Comparison of ENCODE assay signal across 8 mouse cellular contexts in the genomic region with DNA sequence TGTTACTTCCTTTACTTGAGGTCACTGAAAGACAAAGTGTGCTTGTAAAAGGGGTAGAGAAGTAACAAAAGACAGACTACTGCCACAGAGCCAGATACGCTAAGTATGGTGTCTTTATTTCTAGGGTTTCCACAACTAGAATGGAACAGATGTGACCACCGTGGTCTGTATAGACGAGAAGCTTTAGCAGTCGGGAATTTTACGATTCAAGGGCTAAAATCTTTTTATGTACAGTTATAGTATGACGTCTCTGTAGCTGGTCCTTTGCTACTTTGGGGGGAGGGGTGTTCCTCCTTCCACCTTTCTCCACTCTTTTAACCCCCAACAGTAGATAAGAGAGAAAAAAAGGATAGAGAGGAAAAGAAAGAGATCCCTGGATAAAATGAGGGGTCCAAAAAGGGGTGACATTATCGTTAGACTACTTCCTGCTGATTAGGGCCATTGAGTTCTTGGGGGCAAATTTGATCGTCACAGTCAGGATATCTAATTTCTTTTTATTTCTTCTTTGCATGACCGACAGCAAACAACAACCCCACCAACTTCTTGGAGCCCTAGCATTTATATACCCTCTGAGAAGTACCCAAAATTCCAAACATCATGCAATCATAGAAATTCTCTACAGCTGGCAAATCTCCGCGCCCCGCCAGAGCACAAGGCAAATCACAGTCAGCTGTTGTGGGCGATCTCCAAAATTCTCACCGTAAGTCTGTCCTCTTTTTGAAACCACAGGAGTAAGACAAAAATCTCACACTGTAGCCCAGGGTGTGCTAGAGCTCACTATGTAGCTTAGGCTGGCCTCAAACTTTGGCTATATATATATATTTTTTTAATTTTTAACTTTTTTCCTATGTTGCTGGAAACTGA. TPM values are rescaled to one million over a fixed set of nuclear protein-coding genes. Genes with fewer than 3 reads are reported as not detected.
DNase-seq lines count a peak whose midpoint lies in the region; ATAC-seq lines count a peak whose summit lies in the region.

No protein-coding gene starts in this region.

- DNase-seq in heart, adult 11 months: no peak
- DNase-seq in thymus, postnatal 0 days (ENCODE audit: low spot score): no peak
- no peak for DNase-seq in Muller cell, postnatal 12 days (ENCODE audit: inconsistent ontology term)

- peak overlapping the region; percentile 80; the same call in 1 of the 2 replicates for H3K9ac ChIP-seq in heart, embryonic 11.5 days (ENCODE audit: low read depth, low read length)
- H3K9ac ChIP-seq in limb, embryonic 12.5 days (replicated peaks): no peak overlapping the region
- no peak overlapping the region for H3K9ac ChIP-seq in stomach, embryonic 15.5 days

- no peaks in the 10 kb centered on the region for H3K36me3 ChIP-seq in heart, embryonic 11.5 days (ENCODE audit: control insufficient read depth, insufficient read depth, low read length)
- H3K36me3 ChIP-seq in megakaryocyte, embryonic 14.5 days (replicated peaks; ENCODE audit: low read length): peaks cover 6% of the 10 kb centered on the region
- no peaks in the 10 kb centered on the region for H3K36me3 ChIP-seq in limb, embryonic 12.5 days
- H3K36me3 ChIP-seq in stomach, embryonic 15.5 days: no peaks in the 10 kb centered on the region

- WGBS in heart, embryonic 11.5 days (ENCODE audit: insufficient replicate concordance): 64% methylated on average over 14 of the region's 14 CpGs
- WGBS in limb, embryonic 12.5 days: 61% methylated on average over 14 of the region's 14 CpGs
- 72% methylated on average over 14 of the region's 14 CpGs for WGBS in stomach, embryonic 15.5 days

- H3K27ac ChIP-seq in heart, embryonic 11.5 days (ENCODE audit: low read depth, low read length): peak overlapping the region; percentile 89
- H3K27ac ChIP-seq in limb, embryonic 12.5 days: no peak overlapping the region
- H3K27ac ChIP-seq in stomach, embryonic 15.5 days: peak overlapping the region; percentile 80

- peaks cover 12% of the 10 kb centered on the region for H3K4me1 ChIP-seq in heart, embryonic 11.5 days (ENCODE audit: control insufficient read depth, insufficient read depth, low read length)
- H3K4me1 ChIP-seq in megakaryocyte, embryonic 14.5 days: peaks cover 37% of the 10 kb centered on the region
- H3K4me1 ChIP-seq in limb, embryonic 12.5 days (replicated peaks): peaks cover 18% of the 10 kb centered on the region
- H3K4me1 ChIP-seq in stomach, embryonic 15.5 days: peaks cover 8% of the 10 kb centered on the region; the same call in 1 of the 2 replicates

- peak overlapping the region; percentile 48; the same call in 1 of the 2 replicates for H3K4me3 ChIP-seq in heart, embryonic 11.5 days (ENCODE audit: low read depth, low read length)
- H3K4me3 ChIP-seq in megakaryocyte, embryonic 14.5 days (replicated peaks): peak overlapping the region; percentile 92
- no peak overlapping the region for H3K4me3 ChIP-seq in limb, embryonic 12.5 days (replicated peaks)
- H3K4me3 ChIP-seq in stomach, embryonic 15.5 days (replicated peaks): no peak overlapping the region; the same call in 1 of the 2 replicates

- H3K9me3 ChIP-seq in heart, embryonic 11.5 days (replicated peaks; ENCODE audit: control insufficient read depth, low read length): no peaks in the 10 kb centered on the region
- peaks cover 3% of the 10 kb centered on the region; the same call in 1 of the 2 replicates for H3K9me3 ChIP-seq in megakaryocyte, embryonic 14.5 days
- no peaks in the 10 kb centered on the region for H3K9me3 ChIP-seq in limb, embryonic 12.5 days
- no peaks in the 10 kb centered on the region for H3K9me3 ChIP-seq in stomach, embryonic 15.5 days

- H3K4me2 ChIP-seq in heart, embryonic 11.5 days: peak overlapping the region; percentile 76
- peak overlapping the region; percentile 82 for H3K4me2 ChIP-seq in limb, embryonic 12.5 days
- H3K4me2 ChIP-seq in stomach, embryonic 15.5 days: peak overlapping the region; percentile 68

- ATAC-seq in heart, embryonic 11.5 days (replicated peaks; ENCODE audit: insufficient number of reproducible peaks, low FRiP score, low TSS enrichment): no peak
- no peak for ATAC-seq in megakaryocyte, adult 5-6 weeks (ENCODE audit: poor library complexity, severe bottlenecking)
- ATAC-seq in limb, embryonic 12.5 days (ENCODE audit: insufficient number of reproducible peaks, insufficient read depth, low FRiP score, low TSS enrichment, low read depth): no peak
- ATAC-seq in stomach, embryonic 15.5 days (ENCODE audit: insufficient read depth, low FRiP score, low read depth): no peak

- no peaks in the 10 kb centered on the region for H3K27me3 ChIP-seq in heart, embryonic 11.5 days (ENCODE audit: control insufficient read depth, insufficient read depth, low read length)
- H3K27me3 ChIP-seq in megakaryocyte, embryonic 14.5 days (replicated peaks): no peaks in the 10 kb centered on the region
- H3K27me3 ChIP-seq in limb, embryonic 12.5 days: no peaks in the 10 kb centered on the region
- H3K27me3 ChIP-seq in stomach, embryonic 15.5 days (replicated peaks): no peaks in the 10 kb centered on the region

RNA-seq across cellular contexts. Expression of a gene that starts 0.8 kb away (rescaled TPM):
- 329 and 345 TPM in 2 replicates for polyA plus RNA-seq in heart, embryonic 11.5 days (2014; fragmentation: Nextera tagmentation; extraction: Ambion mirVana)
- polyA plus RNA-seq in megakaryocyte, embryonic 14.5 days (2012; ENCODE audit: insufficient read depth, low replicate concordance): 14.5 and 30.1 TPM in 2 replicates
- total RNA-seq in megakaryocyte, adult 5-6 weeks (2015): 363 and 365 TPM in 2 replicates
- total RNA-seq in megakaryocyte, adult 5-6 weeks (2017): 430 and 463 TPM in 2 replicates
- 327 and 335 TPM in 2 replicates for polyA plus RNA-seq in limb, embryonic 12.5 days (2016; fragmentation: Nextera tagmentation; extraction: Ambion mirVana)
- 318 and 349 TPM in 2 replicates for polyA plus RNA-seq in stomach, embryonic 15.5 days (2015; fragmentation: Nextera tagmentation; extraction: Ambion mirVana)
- polyA plus RNA-seq in thymus, postnatal 0 days (2015; fragmentation: Nextera tagmentation; extraction: Ambion mirVana): 526 and 559 TPM in 2 replicates

Comparison
In these comparisons a context has a peak if more than half of its experiments do, and no peak if none do; other contexts are left out.
1. H3K4me3 ChIP-seq: peak in heart, embryonic 11.5 days (single experiment) and megakaryocyte, embryonic 14.5 days (single experiment); none in limb, embryonic 12.5 days (single experiment) and stomach, embryonic 15.5 days (single experiment).
2. RNA of a gene that starts 0.8 kb away (polyA plus RNA-seq): 526 to 559 TPM in thymus, postnatal 0 days, 329 to 345 TPM in heart, embryonic 11.5 days, 327 to 335 TPM in limb, embryonic 12.5 days and 318 to 349 TPM in stomach, embryonic 15.5 days; 14.5 to 30.1 TPM in megakaryocyte, embryonic 14.5 days; every median in the first group is over 10 times any median in the second.
3. Peak in every context shown above with its lines, with median percentiles within 50 percentile points of each other: H3K4me2 ChIP-seq.